Mouse (Mus musculus): ENCODE results near the gene Mast1.
A peak's percentile ranks its signal among the peaks of the same experiment; 100 is the strongest.

Gene Mast1

DNA sequence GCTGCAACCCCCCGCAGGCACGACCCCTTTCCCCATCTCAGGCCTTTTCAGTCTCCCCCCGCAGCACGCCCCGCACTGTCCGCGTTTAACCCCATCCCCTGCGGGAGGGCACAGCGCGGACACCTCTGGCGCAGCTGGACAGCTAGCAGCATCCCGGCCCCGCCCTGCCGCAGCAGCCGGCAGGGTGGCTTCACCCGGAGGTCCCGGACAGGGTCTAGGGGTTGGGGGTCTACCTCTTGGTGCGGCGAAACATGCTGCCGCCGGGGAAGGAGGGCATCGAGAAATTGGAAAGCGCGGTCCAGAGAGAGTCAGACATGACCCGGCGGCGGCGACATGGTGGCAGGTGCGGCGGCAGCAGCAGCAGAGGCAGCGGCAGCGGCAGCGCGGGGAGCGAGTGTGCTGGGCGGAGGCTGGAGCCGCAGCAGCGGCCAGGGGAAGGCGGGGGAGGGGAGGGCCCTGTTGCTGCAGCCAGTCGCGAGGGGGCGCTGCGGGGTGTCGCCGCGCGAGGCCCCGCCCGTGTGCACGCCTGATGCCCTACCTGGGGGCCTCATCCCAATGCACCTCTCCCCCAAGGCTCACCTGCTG lies at the start of gene Mast1:
Gene Mast1, minus strand, starts transcription at position 398 of the 585 bp plus-strand sequence.
- DNase-seq: peak; percentile 75 to 81

DNA sequence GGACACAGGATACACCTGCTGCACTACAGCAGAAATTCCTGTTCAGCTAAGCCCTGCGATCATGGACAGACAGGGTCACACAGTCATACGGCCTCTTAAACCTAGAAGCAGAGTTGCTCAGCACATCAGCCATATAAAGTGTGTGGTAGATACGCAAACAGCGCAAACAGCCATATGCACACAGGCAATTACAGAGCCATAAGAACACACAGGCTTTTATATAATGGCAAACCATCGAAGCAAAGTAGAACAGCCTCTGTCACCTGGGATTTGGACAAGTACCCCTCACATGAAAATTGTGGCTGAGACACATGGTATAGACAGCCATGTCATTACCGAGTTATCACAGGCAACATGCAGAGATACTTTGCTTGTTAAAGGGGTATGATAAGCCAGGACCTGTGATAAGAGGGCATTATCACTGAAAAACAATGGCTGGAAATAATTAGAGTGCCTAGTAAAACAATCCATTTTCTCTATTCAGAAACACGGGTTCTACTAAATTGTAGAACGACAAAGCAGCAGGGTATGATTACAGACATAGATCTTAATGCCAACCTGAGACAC lies 49.3 kb upstream of the Mast1 start:
- DNase-seq: no peak

DNA sequence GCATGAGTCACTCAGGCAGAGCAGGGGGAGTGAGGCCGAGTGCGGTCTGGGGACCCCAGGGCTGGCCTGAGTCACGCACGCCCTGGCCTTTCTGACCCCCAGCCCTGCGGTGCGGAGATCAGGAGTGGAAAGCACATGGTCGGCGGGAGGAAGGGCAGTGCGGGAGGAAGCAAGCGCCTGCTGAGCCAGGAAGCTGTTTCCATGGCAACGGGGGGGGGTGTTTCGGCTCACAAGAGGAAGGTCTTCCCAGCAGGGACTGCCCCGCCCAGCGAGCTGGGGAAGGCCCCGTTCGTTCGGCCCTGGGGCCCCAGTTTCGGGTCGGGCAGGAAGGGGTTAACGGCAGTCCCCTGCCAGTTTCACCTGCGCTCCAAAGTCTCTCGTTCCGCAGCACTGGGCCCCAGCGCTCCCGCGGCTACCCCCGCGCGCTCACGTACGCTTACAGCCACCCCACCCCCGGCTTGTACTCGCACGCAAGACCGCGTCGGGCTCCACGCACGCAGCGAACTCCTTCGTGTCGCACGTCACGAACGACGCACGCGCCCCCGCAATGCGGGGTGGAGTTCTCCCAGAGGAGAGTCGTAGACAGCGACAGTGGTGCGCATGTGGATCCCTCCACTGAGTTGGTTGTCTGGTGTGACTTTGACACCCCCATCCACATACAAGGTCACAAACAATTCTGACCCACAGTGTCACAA lies 48.7 kb upstream of the Mast1 start:
- peak; percentile 95 to 97 for DNase-seq

DNA sequence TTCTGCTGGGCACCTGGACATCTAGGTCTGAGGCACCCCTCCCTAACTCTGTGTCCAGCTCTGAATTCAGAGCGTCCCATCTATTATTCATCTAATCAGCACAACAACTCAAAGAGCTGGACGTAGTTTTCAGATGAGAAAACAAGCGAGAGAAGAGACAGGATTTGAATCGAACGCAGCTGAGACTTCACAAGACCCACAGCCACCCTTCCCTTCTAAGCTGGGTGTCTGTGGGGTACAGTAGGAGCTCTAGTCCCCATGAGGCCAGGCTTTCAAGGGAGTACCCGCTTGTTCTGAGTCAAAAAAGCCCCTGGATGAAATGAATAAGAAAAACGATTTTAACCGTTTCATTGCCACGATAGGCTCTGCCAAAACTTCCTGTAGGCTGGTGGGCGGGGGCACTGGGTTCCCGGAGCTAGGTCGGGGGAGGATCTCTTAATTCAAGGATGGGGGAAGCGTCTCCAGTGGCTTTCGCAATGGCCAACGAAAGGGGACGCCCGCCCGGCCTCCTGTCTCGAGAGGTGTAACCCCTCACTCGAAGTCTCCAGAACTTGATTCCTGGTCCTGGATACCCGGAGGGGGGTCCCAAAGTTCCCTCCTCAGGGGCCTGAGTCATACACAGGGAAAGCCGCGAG lies 48.0 kb upstream of the Mast1 start:
- DNase-seq: peak; percentile 47 to 69

DNA sequence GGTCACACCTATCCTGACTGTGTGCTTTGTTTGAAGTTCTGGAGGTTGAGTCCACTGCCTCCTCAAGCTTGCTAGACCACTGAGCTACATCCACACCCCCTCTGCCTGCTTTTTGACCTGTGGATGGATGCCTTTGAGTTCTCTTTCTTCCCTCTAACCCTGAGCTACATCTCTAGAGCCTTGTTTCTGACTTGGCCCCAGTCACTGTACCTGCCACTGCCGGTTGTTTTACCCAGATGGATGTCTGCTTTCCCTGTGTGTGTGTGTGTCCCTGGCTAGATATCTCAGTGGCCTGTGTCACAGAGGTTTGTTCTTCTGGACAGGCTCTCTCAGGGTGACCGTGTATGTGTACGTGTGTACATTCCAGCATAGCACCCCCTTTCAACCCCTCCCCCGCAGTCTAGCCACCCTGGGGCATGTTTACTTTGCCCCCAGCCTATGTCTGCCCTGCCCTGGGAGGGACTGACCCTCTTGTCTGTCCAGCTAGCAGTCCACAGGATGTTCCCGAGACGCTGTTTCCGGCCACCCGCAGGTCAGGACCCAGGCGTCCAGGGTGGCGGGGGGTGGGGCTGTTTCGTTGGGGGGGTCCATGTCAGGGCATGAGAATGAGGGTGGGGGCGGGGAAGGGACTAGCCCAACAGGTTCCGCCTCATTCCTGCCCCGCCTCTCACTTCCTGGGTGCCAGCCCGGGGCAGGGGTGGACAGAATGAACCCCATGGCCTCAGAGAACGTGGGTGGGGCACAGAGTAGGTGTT lies 47.3 kb upstream of the Mast1 start:
- peak; percentile 68 to 77 for DNase-seq

DNA sequence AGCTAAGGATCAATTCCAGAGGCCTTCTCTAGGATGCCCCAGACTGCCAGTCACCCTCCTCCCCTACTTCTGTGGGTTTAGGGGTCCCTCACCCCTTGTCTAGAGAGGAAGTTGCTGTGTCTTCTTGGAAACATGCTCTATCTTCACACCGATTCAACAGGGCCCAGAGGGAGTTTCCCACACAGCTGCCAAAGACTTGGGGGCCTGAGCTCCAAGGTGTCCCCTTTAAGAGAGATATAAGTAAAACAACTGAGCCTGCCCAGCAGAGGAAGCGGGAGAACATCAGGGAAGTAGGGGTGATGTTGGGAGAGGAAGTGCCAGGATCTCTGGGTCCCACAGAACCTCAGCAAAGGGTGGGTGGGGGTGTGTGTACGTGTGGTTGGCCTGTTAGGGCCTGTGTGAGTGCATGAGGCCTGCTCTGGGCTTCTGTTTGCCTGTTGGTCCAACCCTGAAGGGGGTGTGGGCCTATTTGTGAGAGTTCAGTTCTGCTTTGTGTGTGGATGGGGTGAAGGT lies 45.4 kb upstream of the Mast1 start:
- DNase-seq: peak in 1 of 2 experiments; percentile 24

DNA sequence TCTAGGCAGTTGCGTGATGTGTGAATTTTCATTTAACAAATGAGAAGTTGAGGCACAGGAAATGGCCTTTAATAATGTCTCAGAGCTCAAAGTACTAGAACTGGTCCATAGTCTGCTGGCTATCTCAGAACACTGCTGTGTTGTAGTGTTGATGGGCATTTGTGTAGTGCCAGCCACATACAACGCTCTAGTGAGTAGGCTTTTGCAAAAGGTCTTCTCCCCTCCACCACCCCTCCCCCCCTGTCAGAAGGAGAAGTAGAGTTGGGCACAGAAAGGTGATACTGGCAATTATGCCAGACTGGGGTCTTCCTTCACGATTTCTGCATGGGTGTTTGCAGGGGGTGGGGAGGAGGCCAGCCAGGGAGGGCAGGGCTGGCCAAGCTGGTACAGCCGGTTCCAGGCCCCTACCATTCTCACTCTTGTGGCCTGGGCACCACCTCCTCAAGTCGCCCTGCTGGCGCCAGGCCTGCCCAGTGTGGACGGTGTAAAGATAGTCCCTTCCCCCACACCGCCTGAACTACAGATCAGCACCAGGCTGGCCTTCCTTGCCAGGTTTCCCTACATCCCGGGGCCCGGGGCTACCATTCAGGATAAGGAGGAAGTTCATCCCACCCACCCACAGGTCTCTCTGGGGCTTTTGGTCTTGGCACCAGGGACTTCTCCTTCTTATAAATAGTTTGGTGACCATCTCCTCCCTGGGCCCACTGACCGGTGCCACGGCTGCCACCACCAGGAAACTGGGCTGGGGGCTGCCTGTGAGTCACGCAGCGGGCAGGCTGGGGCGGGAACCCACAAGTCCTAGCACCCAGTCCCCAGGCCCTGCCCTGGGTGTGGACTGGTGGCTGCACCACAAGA lies 44.7 kb upstream of the Mast1 start:
- peak; percentile 31 to 54 for DNase-seq

DNA sequence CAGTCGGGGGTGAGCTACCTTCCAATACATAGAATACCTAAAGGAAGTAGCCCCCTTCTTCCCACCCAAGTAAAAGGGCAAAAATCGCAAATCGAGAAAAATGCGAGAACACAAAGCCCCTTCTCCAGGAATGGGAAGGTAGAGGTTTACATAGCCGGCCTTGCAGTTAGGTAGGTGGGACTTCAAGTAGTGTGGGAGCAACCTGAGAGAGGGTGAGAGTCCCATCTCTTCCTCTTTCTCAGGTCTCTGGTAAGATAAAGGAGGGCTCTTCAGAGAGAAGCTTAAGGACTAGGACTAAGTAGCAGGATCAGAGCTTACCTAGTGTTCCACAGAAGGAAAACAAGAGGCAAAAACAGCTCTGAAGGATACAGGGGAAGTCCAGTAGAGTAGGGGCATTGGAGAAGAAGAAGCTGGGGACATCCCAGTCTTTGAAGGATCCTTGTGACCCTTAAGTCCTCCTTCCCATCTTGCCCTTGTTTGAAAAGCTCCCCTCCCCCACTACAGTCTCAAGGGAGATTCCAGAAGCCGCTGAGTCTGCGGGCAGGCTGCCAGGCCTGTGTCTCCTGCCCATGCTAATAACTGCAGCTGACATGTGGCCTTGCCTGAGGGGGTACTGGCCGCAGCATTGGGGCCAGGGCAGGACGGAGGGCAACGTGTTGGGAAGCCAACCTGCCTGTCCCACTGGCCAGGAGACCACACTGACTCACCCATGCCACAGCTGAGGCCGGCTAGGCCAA lies 43.6 kb upstream of the Mast1 start:
- peak; percentile 88 to 94 for DNase-seq

DNA sequence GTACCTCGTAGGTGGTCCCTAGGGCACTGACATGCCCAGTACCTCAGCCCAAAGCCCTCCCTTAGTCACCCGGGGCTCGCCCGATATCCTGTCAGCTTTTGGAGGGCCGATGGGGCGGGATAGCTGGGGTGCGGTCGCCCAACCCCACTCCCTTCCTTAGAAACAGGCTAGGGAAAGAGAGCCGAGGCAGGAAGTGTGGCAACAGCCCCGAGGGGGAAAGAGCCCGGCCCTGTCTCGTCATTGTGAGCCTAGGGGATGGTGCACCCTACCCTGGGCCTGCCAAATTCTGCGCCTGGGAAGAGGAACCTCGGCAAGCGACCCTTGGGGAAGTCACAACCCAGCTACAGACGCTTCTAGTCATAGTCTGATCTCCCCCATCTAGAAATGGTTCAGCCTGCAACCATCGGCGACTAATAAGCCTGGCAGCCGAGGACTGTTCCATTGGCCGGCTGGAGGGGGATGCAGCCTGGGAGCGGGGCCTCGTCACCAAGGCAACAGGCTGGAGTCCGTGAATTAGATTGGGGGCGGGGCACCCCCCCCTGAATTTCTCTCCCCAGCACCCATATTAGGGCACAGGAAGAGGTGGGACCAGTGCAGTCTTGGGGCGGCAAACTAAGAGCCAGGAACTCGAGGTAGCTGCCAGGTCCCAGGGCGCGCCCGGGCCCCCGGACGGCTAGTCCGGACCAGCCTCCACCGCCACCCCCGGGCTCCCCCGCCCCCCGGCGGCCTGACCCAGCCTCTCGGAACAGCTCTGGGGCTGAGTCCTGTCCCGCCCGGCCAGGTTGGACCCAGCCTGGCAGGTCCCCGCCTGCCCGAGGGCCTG lies 42.7 kb upstream of the Mast1 start:
- peak; percentile 93 to 96 for DNase-seq

DNA sequence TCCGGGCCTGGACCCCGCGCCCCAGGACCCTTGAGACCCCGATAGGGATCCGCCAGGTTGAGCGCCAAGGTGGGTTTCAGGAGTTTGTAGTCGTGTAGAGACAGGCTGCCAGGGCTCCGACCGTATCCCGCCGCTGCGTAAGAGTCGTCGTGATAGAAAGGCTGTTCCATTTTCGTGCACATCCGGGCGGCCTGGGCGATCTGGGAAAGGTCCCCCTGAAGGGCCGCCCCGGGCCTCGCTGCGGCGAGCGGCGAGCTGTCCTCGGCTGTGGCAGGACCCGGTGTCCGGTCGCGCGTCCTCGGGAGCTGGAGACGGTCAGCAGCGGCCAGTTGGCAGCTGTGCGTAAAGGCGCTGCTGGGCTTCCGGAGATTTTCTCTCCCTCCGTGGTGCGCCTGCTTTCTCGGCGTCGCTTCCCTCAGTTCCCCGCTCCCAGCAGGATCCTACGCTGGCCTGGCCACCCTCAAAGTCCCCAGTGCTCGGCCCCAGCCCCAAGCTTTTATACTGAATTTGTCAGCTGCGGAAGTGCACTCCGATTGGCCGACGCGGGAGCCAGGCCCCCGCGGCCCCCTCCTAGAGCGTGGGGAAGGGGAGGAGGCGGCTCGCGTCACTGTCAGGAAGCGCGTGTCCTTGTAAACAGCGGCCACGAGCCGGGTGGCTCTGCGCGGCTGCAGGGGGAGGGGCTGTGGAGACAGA lies 41.2 kb upstream of the Mast1 start, which contains the start of gene Junb:
Gene Junb, minus strand, starts transcription at position 471 of the 693 bp plus-strand sequence.
- DNase-seq: peak; percentile 91 to 95

DNA sequence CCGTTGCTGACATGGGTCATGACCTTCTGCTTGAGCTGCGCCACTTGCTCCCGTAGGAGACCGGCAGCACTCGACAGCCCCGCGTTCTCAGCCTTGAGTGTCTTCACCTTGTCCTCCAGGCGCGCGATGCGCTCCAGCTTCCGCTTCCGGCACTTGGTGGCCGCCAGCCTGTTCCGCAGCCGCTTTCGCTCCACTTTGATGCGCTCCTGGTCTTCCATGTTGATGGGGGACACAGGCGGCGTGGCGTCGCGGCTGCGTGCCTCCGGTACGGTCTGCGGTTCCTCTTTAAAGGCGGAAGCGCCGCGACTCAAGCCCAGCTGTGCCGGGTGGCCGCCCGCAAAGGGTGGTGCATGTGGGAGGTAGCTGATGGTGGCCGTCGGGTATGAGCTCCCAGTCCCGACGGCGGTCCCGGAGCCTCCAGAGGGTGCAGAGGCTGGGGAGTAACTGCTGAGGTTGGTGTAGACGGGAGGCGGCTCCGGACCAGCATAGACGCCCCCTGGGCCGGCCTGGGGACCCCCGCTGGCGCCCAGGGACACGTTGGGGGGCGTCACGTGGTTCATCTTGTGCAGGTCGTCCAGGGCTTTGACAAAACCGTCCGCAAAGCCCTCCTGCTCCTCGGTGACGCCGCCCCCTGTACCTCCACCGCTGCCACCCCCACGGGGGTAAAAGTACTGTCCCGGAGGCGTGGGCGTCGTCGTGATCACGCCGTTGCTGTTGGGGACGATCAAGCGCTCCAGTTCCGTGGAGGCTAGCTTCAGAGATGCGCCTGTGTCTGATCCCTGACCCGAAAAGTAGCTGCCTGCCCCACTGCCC lies 40.5 kb upstream of the Mast1 start:
- DNase-seq: peak; percentile 75 to 84

DNA sequence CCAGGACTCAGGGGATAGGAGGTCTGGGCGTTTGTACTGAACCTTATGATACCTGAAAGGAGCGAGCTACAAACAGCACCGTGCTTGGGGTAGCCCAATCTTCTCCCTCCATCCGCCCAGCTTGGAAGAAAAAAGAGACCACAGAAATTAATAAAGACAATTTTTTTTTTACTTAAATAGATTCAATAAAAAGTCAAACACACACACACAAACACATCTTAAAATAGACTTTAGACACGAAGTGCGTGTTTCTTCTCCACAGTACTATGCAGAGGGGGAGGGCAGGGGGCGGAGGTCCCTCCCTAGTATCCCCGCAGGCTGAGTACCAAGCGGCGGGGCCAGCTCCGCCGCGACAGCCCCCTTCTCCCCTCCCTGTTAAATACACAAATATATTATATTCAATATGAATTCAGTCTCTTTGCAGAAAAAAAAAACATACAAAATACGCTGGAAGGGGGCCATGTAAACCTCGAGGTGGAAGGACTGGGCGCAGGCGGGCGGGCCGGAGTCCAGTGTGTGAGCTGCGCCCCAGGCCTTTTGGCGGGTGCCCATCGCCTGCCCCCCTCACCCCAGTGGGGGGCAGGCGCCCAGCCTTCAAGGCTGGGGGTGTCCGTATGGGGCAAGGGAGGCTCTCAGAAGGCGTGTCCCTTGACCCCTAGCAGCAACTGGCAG lies 39.7 kb upstream of the Mast1 start:
- DNase-seq: peak in 1 of 2 experiments; percentile 22

DNA sequence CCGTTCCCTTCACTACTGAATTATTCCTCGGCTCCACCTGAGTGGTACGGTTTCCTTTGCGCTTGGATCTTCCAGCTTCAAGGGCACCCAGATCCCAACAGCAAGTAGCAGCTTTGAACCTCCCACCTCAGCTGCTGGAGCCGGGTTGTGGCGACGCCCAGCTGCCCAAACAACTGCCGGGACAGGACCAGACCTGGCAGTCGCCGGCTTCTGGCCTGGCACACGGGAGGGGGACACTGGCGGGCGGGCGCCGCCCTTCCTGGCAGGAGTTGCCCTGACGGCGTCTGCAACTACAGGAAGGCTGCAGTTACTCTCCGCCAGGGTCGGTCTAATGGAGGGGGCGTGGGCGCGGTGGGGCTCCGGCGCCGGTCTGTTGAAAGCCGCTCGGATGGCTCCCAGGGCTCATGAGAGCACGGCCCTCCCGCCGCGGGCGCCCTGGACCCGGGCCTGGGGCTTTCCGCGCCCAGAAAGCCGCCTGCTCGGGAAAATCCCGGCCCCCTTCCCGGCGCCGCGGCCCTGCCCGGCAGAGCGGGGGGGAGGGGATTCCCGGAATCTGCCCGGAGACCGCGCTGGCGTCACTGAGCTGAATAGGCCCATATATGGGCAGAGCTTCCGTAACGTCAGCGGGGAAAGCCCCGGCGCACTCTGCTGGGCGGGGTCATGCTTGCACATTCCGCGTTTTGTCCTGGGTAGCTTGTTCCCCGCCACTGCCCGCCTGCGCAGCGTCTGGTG lies 39.0 kb upstream of the Mast1 start:
- peak; percentile 94 to 96 for DNase-seq

DNA sequence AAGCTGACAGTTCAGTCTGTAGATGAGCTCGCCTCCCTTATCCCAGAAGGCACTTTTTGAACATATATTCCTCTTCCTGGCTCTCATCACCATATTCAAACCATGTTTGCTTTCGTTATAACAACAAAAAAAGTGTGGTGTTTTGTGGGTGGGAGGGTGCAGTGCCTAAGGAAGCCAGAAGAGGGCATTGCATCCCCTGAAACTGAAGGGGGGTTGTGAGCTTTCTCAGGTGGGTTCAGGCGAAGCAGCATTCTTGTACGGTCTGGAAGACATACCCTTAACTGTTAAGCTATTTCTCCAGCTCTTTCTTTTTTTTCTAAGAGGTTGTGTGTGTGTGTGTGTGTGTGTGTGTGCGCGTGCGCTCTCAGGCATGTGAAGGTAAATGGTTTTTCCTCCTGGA lies 38.3 kb upstream of the Mast1 start:
- DNase-seq: peak; percentile 81 to 84

DNA sequence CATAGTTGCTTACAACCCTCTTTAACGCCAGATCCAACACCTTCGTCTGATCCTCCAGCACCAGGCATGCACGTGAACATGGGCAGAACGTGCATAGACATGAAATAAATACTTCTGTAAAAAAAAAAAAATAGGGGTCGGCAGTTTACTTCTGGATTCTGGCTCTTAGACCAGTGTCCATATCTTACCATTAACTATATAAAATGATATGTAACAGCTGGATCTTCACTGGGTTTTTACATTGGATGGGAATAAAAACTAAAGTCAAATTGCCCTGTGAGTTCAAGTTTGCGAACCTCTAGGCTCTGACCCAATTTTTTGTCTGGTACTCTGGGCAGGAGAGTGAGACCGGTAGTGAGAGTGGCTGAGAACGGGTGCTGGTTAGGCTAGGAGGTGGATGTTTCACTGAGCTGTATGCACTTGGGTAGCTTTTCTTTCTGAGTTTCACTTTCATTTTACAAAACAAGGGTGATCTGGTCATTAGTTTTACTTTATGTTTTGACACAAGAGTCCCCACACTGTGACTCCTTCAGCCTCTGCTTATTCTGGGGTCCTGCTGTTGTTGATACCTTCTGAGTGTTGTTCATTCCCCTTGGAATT lies 37.5 kb upstream of the Mast1 start:
- DNase-seq: no peak

DNA sequence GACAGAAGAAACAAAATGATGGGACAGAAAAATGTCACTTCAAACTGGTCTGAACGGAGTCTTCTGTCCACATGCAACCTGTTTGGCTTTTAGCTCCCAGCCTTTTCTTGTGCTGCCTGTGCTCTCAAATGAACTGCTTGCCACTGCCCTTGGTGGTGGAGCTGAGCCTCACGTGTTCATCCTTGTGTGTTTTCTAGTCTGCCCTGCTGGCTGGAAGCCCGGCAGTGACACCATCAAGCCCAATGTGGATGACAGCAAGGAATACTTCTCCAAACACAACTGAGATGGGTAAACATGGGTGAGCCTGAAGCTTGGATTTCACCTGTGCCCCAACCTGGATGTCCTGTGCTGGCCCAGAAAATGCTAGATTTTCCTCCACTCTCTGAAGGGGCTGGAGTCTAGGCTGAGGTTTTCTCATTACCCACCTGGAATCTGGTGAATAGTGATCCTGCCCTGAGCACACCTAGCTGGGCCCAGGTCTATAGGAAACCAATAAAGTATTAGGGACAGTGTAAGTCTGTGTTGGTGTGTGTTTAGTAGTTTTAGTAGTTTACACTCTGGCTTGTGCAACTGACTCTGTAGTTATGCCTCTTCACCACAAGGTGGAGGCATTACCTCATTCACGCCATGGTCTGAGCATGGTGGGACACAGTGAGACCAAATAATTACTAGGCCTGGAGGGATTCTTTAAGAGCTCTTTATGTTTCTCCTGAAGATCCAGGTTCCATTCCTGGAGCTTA lies 36.8 kb upstream of the Mast1 start:
- peak; percentile 41 to 65 for DNase-seq
